Mouse (Mus musculus) kidney, adult 9 months (tissue): Measurements from ENCODE around the gene Fanca.
"Not testable (repeated sequence)": the region's sequence is repeated elsewhere in the genome, so short reads cannot be mapped to it uniquely, and the experiment has no call there.

ENCODE experiments used
- DNase-seq: peaks from one replicate; pipeline ENCODE4 v3.0.0; 2022

Fanca gene

DNA sequence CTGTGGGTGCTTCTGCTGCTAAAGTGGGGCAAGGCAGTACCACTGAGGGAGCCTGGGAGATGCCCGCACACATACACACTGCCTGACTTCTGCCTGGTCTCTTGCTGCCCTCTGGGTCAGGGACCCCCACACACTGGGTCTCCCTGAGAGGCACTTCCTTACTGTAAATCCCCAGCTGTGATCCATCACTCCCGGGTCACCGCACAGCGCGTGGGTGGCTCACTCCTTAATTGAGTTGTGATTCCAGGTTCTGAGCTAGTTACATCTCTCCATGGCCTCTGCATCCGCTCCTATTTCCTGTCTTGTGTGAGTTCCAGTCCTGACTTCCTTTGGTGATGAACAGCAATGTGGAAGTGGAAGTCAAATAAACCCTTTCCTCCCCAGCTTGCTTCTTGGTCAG lies 12.3 kb upstream of the Fanca start:
- DNase-seq = no peak

DNA sequence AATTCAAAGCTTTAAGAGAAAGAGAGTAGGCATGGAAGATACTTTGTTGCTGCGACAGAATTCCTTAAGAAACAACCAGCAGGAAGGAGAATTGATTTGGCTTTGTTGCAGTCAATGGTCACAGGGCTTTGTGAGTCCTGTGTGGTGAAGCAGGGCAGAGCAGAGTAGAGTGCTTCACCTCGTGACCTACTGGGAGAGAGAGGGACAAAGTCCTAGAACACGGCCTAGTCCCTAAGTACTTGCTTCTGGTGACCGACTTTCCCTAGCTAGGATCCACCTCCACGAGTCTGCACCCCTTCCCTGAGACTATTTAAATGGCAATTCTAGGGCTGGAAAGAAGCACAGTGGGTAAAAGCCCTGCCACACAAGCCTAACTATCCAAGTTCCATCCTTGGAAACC lies 11.6 kb upstream of the Fanca start:
- DNase-seq = peak; percentile 52

DNA sequence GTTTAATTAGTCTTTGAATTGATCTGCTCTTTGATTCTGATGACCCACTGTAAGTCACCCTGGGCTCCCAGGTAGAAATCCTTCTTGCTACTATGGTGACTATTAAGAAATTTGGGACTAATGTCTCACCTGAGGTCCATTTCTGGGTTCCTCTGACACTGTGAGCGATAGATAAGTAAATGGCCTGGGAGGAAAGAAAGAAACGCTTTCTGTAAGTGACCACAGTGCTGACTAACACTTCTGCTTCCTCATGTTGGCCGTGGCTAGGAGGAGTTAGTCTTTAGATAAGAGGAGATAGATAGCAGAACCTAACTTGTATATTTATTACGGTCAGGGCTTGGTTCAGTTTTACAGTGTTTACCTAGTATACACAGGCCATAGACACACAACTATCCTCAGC lies 11.0 kb upstream of the Fanca start:
- no peak for DNase-seq

DNA sequence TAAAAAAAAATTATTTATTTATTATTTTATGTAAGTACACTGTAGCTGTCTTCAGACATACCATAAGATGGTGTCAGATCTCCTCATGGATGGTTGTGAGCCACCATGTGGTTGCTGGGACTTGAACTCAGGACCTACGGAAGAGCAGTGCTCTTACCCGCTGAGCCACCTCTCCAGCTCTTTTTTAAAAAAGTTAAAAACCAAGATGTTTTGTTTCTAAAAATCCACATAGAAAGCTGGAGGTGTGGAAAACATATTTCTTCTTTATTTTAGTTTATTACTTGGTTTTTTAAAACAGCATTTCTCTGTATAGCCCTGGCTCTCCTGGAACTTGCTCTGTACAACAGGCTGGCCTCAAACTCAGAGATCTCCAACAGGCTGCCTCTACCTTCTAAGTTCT lies 10.2 kb upstream of the Fanca start:
- DNase-seq = no peak

DNA sequence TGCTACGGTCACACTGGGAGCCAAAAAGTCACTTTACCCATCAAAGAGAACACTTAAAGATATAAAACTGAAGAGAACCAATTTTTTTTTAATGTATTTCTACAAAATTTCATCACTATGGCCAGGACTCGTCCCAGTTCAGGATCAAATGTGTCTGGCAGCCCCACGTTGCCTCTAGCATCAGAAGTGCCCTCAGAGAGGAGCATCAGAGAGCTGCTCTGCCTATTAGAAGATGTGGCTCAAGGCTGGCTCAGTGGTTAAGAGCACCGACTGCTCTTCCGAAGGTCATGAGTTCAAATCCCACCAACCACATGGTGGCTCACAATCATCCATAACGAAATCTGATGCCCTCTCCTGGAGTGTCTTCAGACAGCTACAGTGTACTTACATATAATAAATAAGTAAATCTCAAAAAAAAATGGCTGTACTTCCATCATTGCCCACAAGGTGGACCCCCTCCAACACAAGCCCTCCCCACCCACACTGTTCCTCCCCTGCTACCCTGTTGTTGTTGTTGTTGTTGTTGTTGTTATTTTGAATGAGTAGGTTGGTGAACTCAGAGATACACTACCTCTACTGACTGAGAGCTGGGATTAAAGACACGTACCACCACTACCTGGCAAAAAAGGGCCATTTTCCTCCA lies 1.3 kb upstream of the Fanca start:
- DNase-seq = peak; percentile 68

DNA sequence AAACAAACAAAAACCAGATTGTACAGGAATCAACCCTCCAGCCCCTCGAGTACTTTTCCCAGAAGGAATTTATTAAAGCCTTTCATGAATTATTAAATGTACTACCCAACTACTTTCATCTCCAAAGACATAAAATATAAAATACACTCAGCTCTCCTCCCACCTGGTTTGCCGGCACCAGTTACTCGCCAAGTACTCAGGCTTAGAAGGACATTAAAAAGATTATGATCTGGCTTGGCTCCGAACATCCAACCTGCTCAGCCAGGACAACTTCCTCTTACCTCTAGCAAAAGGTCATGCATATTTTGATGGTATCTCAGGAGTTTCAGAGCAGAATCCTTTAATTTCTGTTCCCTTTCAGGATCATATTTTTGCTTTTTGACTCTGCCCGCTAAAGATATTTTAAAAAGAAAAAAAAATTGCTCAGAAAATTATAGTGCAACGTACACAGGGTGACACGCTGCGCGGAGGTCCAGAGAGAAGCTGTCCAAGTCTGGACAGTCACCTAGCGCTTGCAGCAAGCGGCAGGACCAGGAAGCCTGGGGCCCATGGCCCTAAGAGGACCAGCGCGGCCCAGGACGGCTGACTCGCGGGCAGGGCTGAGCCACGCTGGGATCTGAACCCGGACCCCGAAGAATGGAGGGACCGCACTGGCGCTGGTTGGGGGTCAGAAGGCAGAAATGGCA lies 452 bp downstream of the Fanca start:
- DNase-seq = peak; percentile 29

DNA sequence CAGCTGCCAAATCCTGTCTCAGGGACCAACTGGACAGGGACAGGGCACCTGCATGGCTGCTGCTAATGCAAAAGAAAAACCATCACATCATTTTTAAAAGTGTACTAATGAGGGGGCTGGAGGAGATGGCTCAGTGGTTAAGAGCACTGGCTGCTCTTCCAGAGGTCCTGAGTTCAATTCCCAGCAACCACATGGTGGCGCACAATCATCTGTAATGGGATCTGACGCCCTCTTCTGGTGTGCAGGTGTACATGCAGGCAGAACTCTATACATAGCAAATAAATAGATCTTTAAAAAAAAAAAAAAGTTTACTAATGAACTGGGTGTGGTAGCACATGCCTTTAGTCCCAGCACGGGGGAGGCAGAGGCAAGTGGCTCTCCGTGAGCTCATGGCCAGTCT lies 9.6 kb downstream of the Fanca start:
- DNase-seq = no peak

DNA sequence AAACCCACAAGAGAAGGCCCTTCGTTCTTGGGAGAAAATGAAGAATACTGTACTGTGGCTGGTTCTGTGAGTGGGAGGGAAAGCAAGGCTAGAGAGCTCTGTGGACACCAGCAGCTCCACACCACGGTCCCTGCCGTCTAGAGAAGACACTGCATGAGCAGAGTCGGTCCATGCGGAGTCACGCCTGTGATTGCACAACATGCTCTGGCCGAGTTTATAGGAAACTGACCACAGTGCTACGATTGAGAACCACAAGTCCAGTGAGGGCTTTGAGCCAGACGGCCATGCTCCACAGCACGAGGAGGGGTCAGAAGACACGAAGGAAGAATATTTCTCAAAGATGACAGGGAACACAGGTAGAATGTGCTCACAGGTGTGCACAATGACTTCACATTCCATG lies 20.1 kb downstream of the Fanca start:
- DNase-seq = peak; percentile 16

DNA sequence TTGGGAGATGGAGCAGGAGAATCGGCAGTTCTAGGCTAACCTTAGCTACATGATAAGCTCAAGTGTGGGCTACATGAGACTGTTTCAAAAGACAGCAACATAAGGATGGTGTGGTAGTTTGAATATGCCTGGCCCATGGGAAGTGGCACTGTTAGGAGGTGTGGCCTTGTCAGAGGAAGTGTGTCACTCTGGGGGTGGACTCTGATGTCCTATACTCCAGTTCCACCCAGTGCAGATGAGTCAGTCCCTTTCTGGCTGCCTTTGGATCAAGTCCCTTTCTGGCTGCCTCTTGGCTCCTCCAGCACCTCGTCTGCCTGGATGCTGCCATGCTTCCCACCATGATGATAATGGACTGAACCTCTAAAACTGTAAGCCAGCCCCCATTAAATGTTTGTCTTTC lies 25.6 kb downstream of the Fanca start:
- DNase-seq = no peak

DNA sequence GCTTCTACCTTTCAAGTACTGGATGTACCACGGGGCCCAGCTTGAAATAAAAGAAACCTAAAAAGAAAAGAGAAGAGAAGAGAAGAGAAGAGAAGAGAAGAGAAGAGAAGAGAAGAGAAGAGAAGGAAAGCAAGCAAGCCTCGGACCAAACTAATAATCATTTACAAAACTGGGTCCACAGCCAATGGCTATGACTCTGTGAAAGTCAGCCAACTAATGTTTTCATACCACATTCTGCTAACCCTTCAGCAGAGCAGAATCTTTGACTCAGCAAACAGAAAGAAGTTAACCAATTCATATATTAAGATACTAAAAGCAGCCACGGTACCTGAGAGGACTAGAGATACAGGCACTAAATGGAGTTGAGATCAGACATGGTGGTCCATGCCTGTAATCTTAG lies 26.1 kb downstream of the Fanca start:
- peak; percentile 69 for DNase-seq

DNA sequence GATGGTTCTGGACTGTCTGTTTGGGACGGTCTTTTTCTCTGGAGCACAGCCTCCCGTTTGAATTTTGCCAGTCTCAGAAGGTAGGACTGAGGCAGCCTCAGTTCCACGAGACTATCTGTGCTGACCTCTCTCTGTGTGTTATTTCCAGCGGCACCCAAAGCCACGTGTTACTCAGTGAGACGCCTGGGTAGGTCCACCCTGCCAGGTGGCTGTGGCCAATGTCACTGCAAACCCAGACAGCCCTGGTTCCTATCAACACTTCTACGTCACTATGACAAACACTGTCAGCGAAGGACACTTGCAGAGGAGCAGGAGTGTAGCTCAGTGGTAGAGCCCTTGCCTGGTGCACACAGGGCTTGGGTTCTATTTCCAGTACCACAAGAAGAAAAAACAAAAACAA lies 26.7 kb downstream of the Fanca start:
- DNase-seq = no peak

DNA sequence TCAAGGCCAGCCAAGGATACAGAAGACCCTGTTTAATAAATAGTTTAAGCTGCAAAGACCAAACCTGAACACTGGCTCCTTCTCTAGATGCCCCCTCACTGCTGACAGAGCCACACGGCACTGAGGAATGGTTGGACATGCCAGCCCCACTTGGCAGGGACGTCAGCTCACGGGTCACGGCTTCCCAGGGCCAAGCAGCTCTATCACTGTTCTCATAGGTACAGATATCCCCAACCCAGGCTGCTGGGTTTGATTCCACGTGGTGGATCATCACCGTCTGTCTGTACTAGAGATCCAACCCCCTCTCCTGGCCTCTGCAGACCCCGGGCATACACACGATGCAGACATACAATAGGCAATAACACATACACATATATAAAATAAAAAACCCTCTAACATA lies 27.7 kb downstream of the Fanca start:
- DNase-seq = no peak

DNA sequence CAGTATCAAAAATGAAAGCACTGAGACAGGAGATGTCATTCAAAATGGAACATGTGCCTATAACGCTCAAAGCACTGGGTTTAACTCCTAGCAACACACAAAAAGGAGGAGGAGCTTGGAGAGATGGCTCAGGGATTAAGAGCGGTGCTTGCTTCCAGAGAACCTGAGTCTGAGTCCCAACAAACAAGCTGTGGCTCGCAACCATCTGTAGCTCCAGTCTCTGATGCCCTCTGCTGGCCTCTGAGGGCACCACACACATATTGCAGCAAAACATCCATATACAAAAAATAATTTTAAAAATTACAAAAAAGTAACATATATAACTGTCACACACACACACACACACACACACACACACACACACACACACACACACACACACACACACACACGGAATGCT lies 28.2 kb downstream of the Fanca start:
- peak; percentile 56 for DNase-seq

DNA sequence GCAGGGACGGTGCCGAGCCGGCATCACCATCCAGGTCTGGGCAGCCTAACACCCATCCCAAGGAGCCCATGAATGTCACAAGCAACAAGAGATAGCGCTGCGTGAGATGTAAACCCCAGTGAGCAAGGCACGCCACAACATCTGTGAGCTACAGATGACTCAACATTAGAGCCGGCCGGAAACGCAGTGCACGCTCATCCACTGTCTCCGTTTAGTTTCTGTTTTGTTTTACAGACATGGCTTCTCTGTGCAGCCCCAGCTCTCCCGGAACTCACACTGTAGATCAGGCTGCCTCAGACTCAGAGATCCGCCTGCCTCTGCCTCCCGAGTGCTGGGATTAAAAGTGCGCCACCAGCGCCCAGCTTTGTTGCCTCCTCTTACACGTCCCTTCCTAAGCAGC lies 31.0 kb downstream of the Fanca start:
- no peak for DNase-seq

DNA sequence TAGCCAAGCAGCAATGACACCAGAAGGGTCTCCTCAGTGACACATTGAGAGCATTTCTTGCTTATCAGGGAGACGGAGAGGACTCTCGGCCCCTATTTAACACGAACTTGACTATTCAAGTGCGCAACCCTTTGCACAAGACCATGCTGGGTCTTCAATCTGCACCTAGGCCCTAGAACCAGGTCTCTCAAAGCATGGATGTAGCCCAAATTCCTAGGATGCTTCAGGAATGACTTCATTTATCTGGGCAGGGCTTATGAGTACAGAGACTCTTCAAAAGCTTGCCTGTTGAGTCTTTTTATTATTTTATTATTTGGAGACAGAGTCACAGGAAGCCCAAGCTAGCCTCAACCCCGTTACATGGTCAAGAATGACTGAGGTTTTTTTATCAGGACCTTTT lies 33.9 kb downstream of the Fanca start:
- DNase-seq = no peak

DNA sequence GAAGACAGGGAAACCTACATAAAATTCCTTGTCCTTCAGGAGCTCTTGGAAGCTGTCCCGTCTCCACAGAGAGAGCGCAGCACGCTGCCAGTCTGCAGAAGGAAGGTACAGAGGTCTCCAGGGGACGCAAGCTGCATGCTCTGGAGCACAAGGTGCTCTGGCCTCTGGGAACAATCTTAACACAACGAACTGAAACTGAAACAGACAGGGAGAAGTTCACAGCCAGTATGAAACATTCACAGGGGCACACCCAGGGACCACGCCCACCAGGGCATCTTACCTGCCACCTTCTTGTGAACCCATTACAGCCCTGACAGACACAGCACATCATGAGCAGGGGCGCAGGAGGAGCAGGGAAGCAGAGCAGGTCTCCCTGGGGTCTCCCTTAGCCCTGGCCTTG lies 34.4 kb downstream of the Fanca start:
- DNase-seq = no peak

DNA sequence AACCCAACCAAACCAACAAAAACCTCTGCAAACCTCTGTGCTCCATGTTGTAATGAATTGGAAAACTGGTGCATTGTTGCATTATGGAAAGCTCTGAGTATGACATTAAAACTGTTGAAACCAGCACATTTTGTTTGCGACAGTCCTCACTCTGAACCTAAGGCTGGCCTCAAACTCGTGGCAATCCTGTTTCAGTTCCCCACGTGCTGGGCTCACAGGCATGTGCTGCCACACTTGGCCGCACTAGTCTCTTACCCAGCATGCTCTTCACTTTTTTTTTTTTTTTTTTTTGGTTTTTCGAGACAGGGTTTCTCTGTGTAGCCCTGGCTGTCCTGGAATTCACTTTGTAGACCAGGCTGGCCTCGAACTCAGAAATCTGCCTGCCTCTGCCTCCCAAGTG lies 35.4 kb downstream of the Fanca start:
- DNase-seq = not testable (repeated sequence)

DNA sequence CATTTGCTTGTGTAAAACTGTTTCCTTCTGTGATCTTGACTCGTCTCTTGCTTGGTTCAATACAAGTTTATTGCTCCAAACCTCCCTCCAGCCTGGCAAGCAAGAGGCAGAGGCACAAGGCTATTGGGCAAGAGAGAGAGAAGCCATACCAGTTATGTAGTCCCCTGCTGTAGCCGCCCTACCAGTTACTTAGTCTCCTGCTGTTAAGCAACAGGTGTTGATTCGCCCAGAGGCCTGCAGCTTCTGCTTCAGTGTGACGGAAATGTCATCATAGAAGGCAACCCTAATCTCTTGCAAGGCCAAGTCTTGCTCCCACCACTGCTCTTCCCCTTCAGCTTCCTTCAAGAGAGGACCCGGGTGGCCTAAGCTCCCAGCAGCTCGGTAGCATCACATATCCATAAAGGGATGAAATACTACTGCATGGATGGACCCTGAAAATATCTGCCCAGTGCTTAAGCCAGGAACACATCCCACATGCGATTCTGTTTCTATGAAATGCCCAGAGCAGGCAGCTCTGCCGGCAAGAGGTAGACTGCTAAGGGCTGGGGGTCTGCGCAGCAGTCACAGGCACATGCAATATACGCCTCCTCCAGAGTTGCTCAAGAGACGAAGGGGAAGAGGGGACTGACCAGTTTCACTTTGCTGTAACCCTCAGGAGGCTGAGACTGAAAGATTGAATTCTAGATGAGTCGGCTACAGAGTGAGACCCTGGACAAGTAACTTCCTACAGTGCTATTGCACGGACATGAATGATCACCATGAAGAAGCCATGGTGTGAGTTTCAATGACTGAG lies 37.9 kb downstream of the Fanca start:
- no peak for DNase-seq

DNA sequence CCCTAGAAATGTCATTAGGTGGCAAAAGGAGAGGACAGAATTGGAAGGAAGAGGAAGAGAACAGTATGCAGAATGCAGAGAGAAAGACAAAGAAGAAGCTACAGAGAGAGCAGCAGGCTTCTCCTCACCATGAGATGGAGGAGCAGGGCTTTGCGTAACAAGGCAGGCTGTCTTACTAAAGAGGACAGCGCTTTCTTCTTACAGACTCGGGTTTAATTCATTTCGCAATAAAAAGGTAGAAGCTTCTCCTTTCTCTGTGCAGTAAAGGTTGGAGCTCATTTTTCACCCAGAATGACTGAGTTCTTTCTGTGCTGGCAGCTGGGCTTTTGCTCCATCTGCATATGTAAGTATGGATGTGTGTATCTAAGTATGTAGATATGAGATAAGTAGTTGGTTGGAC lies 38.5 kb downstream of the Fanca start:
- no peak for DNase-seq

DNA sequence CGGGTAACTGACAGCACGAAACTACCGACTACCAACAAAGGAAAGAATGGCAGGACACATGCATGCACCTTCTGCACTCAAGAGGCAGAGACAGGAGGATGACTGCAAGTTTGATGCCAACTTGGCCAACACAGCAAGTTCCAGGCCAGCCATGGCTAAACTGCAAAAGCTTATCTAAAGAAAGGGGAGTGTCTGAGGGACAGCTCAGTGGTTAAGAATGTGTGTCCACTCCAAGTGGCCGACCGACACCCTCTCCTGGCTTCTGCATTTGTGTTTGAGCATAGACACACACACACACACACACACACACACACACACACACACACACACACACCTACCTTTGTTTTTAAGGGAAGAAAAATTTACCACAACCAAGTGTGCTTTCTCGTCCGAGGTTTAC lies 39.9 kb downstream of the Fanca start:
- DNase-seq = no peak

DNA sequence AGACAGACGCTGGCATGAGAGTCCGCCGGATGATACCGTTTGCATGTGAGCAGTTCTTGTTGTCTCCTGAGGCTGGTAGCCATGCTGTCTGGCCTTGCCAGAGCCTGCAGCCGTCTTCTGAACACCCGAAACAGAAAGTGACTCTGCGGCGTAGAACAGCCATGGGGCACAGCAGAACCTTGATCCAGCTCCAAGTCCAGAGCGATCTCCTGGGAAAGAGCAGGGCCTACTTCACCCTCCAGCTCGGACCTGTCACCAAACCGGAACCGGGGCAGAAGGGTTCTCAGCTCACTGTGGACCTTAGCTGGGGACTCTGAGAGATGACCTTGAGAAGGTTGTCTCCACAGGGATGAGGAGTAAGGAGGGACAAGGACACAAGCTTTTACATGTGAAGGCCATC lies 43.3 kb downstream of the Fanca start:
- no peak for DNase-seq

DNA sequence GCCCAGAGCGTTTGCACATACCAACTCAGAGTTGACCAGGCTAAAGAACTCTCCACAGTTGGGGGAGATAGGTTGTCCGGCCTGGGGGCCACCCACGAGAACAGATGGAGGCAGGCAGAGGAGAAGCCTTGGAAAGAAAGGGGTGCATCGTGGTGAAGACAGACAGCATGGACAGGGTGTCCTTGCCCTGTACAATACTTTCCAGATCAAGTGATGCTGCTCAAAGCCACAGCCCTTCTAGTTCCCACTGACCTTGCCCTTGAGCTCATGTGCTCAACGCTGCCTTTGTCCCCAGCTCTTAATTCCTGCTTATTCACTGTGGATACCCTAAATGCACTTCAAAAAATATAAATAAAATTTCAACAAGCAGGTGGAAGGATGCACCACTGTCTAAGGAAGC lies 43.9 kb downstream of the Fanca start:
- DNase-seq = no peak

DNA sequence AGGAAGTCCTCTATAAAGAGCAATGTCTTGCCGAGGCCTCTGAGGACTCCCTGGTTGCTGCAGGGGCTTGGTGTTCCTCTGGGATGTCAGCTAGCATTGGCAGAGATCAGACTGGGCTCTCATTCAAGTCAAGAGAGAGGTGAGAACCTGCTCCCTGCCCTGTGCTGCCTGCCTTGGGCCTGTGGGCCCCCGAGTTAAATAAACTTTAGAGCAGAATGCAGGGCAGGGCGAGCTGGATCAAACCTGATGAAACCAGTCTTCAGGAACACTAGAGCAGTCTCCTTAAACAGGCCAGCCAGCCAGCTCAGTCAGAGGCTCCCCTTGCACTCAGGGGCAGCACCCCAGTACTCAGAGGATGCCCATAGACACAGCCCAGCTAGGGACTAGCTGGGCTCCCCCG lies 46.5 kb downstream of the Fanca start:
- DNase-seq = peak; percentile 46

DNA sequence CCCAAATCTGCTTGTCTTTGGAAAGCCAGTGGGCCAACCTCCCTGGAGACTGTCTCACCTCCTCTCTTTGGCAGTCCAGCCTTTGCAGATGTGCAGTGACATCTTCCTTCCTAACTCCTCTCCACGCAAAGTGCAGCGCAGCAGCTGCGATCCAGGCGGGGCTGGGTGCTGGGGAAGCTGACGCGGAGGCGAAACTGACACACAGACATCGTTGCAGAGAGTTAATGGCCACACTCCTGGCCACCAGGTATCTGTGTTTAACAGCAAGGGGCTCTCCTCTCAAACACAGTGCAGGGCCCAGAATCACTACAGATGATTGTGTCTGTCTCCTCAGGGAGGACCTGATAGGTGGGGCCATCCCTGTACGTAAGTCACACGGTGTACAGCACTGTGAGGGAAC lies 47.2 kb downstream of the Fanca start:
- DNase-seq = no peak
